Mouse (Mus musculus): ENCODE data around the gene Dnajc7.

DNA sequence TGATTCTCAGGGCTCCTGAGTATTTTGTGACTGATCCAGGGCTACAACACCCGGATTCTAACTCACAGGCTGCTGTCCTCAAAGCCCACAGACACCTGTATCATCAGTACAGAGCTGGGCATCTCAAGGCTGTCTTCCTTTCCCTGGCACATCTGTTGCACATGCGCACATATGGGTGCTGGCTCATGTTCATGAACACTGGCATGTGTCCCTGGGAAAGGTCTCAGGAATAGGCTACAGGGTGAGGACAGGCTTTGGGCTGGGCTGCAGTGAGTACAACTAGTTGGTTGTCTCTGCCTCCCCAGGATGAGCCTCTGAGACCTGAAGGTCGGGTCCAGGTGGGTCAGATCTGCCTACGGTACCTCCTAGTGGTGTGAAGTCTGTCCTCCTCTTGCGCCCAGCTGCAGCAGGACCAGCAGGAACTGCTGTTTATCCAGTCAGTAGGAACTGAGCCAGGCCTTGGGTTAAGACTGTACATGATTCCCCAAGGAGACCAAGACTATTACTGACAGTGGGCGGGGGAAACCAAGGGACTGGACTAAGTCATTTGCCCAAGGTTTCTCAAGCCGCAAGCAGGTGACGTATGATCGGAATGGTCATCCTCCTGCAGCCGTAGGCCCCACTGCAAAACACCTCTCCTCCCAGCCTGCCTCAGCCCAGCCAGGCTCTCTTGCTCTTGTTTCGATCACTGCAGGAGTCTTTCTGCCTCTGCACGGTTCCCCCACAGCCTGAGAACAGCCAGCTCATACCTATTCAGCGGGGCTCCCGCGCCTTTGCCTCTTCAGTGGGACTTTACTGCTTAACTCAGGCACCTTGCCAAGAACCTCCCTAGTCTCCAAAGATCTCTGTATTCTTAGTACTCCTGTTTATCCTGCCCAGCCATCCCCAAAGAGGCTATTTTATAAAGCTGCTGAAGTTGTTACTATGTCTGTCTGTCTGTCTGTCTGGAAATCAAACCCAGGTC, 23.9 kb upstream of the Dnajc7 start:
- TF ChIP-seq POLR2A (IDR thresholded peaks at IDR 0.05; ENCODE audit: low read depth, low read length), result no peak
- no peak for TF ChIP-seq CTCF (IDR thresholded peaks at IDR 0.05; ENCODE audit: borderline replicate concordance, insufficient read depth, low read length)

Data from embryonic fibroblast, embryonic 13.5 days (primary cell).